Mouse (Mus musculus) liver (tissue): ENCODE results near the gene Tspo2.
A peak's percentile ranks its signal among the peaks of the same experiment; 100 is the strongest.

ENCODE experiments used
- DNase-seq: peaks from one replicate; pipeline ENCODE4 v3.0.0-alpha.2; 2020; ENCODE audit warnings: mixed read lengths

Tspo2 gene

DNA sequence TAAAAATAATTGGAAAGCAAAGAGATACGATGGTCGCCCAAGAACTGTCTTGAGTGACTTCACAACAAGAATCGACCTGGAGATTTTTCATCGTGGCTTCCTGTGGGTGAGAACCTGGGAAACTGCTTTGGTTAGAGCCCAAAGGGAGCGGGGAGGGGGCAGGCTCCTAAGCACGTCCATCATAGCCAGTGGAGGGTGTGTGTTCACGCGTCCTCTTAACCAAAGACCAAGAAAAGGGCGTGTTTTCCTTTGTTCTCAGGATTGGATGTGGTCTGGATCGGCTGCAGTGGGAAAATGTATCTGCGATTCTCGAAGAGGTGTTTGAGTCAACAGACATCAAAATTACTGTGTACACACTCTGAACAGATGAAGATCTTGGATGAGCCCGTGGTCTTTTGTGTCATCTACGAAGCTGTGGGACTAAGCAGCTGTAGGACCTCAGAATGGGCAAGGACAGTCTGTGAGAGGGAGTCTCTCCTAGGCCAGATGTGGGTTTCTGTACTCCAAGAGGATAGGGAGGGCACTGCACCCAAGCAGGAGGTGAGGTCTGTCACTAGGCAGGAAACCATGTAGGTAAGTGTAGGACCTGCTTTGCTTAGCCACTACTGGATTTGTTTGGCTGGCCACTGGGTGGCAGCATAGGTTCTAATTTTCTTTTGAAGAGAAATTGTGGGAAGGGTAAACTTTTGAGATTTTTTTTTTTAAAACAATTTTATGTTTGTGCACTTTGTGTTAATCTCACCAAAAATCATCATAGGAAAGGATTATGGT, 34.7 kb downstream of the Tspo2 start:
- DNase-seq: peak; percentile 76

DNA sequence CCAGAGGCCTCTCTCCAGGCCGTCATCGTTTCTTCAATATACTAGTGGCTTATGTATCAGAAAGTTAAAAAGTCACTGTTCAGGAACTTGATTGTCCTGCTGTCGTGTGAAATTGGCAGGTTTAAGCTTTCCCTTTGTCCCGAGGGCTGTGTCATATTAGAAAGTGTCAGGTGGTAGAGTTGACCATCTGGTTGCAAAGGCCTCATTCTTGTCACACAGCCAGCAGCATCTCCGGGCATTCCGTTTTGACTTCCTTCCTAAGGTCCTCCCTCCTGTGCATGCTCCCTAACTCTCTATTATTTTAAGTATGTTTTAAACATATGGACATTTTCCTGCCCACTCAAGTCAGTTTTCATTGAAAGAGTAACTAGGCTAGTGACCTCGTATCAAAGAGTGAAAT, 35.3 kb downstream of the Tspo2 start:
- DNase-seq: no peak

DNA sequence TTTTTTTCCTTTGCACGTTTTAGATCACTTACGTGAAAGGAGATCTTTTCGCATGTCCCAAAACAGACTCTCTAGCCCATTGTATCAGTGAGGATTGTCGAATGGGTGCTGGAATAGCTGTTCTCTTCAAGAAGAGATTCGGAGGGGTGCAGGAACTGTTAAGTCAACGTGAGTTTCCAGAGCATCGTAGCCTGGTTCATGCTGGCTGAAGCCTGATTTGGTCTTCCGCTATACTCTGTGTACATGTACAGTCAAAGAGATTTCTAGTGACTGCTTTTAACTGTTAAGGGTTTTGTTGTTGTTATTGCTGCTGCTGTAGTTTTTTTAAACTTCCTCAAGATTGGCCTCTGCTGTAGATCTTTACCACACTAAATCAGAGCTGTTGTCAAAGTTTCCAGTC, 40.1 kb downstream of the Tspo2 start:
- DNase-seq: no peak

DNA sequence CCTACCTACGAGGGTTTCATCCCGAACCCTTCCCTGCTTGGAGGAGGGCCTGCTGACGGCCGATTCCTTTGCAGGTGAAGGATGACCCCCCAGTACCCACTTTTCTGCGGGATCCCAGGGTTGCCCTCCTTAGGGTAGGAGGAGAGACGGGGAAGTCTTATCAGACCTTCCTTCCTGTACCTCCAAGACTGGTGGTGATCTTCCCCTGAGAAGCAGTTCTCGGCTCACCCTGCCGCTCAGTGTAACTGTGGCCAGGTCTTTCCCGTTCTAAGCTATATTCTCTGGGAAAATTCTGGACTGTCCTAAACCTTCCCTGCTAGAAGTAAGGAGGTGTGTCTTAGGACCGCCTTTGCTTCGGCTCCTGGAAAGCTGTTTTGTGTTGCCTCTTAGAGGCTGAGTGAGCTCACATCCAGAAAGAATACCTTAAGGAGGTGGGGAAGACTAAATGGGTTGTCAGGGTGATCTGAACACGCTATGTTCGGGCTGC, 41.0 kb downstream of the Tspo2 start:
- peak; percentile 61 for DNase-seq

DNA sequence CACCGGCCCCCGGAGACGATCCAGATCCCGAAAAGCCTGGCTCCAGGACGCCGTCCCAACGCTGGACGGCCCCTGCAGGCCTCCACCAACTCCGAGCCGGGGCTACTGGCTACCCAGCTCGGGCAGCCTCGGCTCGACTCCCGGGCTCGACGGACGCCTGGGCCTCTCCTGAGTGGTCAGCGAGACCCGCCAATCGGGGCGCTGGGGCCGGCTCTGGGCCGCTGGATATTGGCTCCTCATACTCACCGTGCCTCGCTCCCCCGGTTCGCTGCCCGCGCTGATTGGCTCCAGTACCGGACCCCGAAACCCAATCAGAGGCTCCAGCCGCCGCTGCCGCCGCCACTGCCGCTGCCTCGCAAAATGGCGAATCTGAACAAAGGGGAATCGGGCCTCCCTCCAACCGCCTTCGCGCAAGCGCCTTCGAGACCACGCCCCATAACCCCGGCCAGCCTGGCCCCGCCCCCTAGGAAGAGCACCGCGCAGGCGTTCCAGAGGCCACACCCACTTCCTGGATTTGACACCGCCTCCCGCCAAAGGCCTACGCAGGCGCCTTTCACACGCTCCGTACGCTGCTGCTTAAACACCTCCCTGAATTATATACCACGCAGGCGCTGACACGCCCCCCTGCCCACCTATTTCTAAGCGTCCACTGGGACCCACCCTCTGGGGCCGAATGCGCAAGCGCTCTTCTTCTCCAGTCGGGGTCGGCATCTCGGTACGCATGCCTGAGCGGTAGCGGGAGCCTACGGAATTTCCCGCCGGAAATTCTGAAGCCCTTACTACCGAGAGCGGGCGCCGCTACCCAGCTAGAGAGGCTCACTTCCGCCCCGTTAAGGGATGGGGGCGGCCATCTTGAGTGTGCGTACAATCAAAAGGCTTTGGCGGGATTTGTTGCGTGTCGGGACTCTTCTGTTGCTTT, 41.7 kb downstream of the Tspo2 start, which contains the start of the genes Nfya and Oard1:
Gene Nfya, minus strand, starts transcription at position 527 of the 919 bp plus-strand sequence.
Gene Oard1, plus strand, starts transcription at position 635 of the 919 bp plus-strand sequence.
- peak; percentile 100 for DNase-seq

DNA sequence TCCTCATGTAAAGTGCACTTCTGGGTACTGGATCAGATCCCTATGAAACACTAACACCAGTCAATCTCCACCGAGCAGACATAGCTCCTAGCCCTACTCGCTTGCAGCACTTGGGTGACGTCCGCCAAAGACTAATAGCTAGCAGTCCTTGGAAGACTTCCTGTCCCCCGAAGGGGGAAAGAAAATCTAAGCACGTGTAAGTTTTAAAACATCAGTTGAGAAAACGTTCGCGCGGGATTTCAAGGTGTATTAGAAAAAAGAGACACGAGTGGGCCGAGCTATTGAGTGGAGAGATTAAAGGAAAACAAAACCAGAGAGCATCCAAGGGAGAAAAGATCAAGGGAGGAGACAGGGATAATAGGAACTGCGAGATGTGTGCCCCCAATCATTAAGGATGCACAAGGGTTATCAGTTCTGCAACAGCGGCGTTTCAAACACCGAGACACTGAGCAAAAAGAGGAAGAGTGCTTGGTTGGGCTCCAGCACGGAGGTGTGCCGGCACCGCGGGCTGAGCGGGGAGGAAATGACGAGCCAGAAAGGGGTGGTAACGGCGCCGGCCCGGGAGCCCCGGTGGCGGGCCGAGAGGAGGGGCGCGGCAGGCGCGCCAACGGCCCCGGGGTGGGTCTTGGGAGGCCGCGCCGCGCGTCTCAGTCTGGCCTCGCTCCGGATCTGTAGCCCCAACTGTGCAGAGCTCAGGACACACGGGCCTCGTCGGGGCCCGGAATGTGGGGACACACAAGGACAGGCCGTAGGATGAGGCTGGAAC, 42.6 kb downstream of the Tspo2 start:
- peak; percentile 89 for DNase-seq

DNA sequence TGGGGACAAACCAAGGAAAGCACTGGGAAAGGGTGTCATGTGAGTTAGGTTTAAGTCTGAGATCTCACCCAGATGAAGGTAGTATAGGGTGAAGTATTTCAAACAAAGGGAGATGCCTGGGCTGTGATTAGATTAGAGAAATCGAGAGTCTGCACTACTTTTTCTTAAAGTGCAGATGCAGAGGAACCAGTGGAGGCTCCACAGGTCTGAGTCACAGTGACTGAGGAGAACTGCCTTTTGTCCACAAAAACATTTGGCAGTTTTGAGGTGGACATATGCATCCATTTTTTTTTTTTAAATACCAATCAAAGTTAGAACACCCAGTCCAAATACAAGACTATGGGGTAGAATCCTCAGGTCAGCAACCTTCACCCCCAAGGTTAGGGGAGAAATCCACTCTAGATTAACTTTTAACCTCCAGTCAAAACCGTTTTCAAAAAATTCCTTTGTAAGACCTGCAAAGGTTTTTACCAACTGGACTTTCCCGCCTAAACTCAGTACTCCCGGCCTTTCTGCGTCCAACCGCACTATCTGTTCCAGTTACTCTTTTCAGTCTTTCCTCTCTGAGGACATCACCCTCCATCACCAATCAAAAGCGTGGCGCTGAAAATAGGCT, 43.3 kb downstream of the Tspo2 start:
- peak; percentile 37 for DNase-seq

DNA sequence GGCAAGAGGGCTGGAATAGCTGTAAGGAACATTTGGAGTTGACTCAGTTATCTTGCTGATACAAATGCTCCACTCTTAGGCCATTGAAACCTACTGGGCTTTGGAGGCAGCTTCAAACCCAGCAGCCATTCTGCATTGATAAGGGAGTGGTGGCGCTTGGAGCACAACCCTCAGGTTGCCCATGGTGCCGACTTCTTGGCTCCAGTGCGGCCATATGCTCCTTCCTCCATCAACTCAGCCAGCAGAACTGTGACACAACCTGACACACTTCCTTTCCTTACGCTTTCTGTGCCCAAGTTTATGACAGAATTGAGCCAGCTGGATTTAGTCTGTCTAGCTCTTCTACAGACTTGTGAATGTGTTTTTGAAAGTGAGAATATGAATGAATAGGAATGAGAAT, 44.2 kb downstream of the Tspo2 start:
- peak; percentile 73 for DNase-seq

DNA sequence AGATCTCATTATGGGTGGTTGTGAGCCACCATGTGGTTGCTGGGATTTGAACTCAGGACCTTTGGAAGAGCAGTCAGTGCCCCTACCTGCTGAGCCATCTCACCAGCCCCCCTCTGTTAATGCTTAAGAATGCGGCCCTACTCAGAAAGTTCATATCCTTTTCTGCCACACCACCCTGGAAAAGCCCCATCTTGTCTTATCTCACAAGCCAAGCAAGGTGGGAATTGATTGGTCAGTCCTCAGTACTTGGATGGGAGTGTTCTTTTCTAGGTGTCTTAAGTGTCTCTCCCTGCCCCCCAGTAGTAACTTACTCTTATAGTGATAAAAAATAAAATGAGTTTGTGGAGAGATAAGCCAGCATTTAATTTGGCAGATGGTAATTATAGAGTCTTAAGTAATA, 46.6 kb downstream of the Tspo2 start:
- peak; percentile 64 for DNase-seq

DNA sequence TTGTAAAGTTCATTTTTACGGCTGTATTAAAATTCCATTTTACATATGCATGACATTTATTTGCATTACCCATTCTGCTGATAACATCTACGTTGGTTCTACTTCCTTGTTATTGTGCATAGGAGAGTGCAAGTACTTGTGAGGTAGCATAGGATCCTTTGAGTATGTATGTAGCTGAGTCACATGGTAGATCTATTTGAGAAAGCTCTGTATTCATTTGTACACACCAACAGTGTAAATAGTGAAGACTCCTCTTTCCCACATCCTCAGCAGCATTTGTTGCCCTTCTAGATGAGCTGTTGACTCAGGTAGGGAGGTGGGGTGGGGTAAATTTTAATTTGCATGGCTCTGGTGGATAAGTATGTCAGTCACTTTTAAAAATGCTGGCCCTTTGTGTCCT, 47.5 kb downstream of the Tspo2 start:
- DNase-seq: no peak

DNA sequence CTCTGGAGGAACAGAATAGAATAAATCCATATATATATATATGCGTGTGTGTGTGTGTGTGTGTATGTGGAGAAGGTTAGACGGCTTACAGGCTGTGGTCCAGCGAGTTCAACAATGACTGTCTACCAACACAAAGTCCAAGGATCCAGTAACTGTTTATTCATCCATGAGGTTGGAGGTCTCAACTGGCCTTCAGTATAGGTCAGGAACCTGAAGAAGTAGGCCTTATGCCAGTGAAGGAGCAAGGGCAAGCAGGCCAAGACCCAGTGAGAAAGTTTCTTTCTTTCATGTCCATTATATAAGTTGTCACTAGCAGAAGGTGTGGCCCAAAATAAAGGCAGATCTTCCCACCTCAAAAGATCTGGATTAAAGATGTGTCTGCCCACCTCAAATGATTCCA, 48.6 kb downstream of the Tspo2 start:
- no peak for DNase-seq

DNA sequence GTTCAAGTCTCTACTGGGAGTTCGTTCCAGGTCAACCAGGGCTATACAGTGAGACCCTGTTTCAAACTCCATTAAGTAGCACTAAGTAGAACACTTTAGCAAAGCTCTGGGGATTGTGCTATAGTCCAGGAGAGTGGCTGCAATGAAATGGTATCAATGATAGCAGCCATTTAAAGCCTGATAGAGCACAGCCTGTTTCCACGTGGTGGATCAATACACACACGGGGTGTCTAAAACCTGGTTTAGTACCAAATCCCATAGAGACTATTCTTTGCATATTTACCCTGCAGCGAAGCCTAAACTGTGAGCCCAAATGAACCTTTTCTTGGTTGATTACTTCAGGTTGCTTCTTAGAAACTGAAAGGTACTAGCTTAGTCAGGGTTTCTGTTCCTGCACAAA, 49.6 kb downstream of the Tspo2 start:
- no peak for DNase-seq
